Mouse (Mus musculus) hindbrain, embryonic 12.5 days (tissue): Measurements from ENCODE around the gene Gm45716. TPM values are rescaled to one million over a fixed set of nuclear protein-coding genes. Genes with fewer than 3 reads are reported as not detected.

Experiments
- polyA plus RNA-seq: library from polyadenylated mRNA; unstranded; fragments of >200 nt; fragmentation: Nextera tagmentation; extraction: Ambion mirVana; gene quantifications from 2 replicates; pipeline ENCODE4 v1.2.1, GENCODE M21; 2016

The Gm45716 gene
- polyA plus RNA-seq, 1 experiment from 2014 or later: 22.0 TPM

Other genes starting within 250 kb of the Gm45716 start
- gene Pctp, start 184.8 kb upstream of the Gm45716 start, polyA plus RNA-seq: 4.3 and 4.6 TPM in 2 replicates
- gene Tmem100, start 157.3 kb upstream of the Gm45716 start, polyA plus RNA-seq: 10.5 and 11.2 TPM in 2 replicates
- gene Mmd, start 61.8 kb downstream of the Gm45716 start, polyA plus RNA-seq: 76.7 and 76.8 TPM in 2 replicates
- gene Hlf, start 203.2 kb downstream of the Gm45716 start, polyA plus RNA-seq: 3.2 and 4.9 TPM in 2 replicates